ENCODE assay signal across 24 mouse cellular contexts in the genomic region with DNA sequence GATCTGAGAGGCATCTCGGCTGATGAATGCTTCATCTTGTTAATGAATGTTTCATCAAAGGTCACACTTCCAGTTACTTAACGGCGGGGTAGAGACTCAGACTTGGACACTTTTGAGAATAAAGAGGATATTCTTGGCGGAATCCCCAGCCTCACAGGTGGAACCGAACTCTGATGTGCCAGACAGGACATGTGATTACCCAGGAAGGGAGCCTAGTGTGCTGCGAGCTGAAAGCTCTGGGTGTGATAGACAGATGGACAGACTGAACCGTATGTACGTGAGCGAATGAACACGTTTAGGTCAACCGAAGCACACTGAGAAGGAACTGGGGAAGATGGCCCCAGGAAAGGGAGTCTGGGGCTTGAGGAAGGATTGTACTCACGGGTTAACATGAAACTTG.
DNase-seq lines count a peak whose midpoint lies in the region; ATAC-seq and TF ChIP-seq lines count a peak whose summit lies in the region.
"Had no signal": no experiment of that assay in that cellular context is flagged by ENCODE, and none has a peak within 500 bp of the region (broad histone marks: within the 10 kb centered on the region; RNA-seq: fewer than 3 reads in every experiment).

No protein-coding gene starts in this region.

- TF ChIP-seq CTCF in brain, embryonic 14.5 days (IDR thresholded peaks at IDR 0.05; ENCODE audit: borderline replicate concordance, extremely low read depth, insufficient read depth, insufficient read length), result no peak

- no peak for TF ChIP-seq POLR2A in brain, embryonic 14.5 days (IDR thresholded peaks at IDR 0.05; ENCODE audit: borderline replicate concordance, extremely low read depth, insufficient read depth, insufficient read length, poor library complexity, severe bottlenecking)

- H3K27ac ChIP-seq in forebrain, embryonic 11.5 days (ENCODE audit: low read depth, low read length), result no peak overlapping the region
- no peak overlapping the region for H3K27ac ChIP-seq in forebrain, embryonic 10.5 days
- H3K27ac ChIP-seq in forebrain, embryonic 15.5 days (replicated peaks), result 0 out of 2 replicates have a peak overlapping the region, but pooled peaks have one; percentile 27
- H3K27ac ChIP-seq: heart, adult 2 months; heart, embryonic 10.5 days; heart, embryonic 13.5 days; hindbrain, embryonic 14.5 days; hindbrain, postnatal 0 days had no signal

- 89% methylated on average over 12 of the region's 12 CpGs for WGBS in forebrain, embryonic 11.5 days
- WGBS in forebrain, embryonic 10.5 days, result 91% methylated on average over 12 of the region's 12 CpGs
- 68% methylated on average over 12 of the region's 12 CpGs for WGBS in forebrain, embryonic 15.5 days

- H3K36me3 ChIP-seq in forebrain, embryonic 11.5 days (ENCODE audit: control insufficient read depth, insufficient read depth, low read length), result no peaks in the 10 kb centered on the region
- H3K36me3 ChIP-seq in forebrain, embryonic 10.5 days (replicated peaks), result no peaks in the 10 kb centered on the region
- no peaks in the 10 kb centered on the region for H3K36me3 ChIP-seq in forebrain, embryonic 15.5 days
- H3K36me3 ChIP-seq: embryonic facial prominence, embryonic 15.5 days; heart, embryonic 10.5 days; heart, embryonic 13.5 days had no signal

- peak; percentile 59 to 63 for DNase-seq in cerebellum, postnatal 14 days
- no peak for DNase-seq in cerebellum, adult 8-10 months
- DNase-seq in forebrain, embryonic 11.5 days (ENCODE audit: low spot score), result peak; percentile 21
- no peak for DNase-seq in forebrain, embryonic 10.5 days (ENCODE audit: extremely low spot score, low spot score)
- peak; percentile 65 for DNase-seq in brain, embryonic 14.5 days (ENCODE audit: low read depth)
- DNase-seq in spleen, postnatal 14 days (ENCODE audit: low spot score in 2 of 2), result no peak
- DNase-seq: adrenal gland, adult 2 months; adrenal gland, postnatal 14 days; gastrocnemius, postnatal 10 days; gastrocnemius, postnatal 36 days; heart, adult 2 months; heart, postnatal 14 days; heart, postnatal 4 days; kidney, adult 18-20 months; kidney, adult 9 months had no signal

- H3K9me3 ChIP-seq in forebrain, embryonic 11.5 days (ENCODE audit: control insufficient read depth, low read length), result no peaks in the 10 kb centered on the region
- H3K9me3 ChIP-seq in forebrain, embryonic 10.5 days, result no peaks in the 10 kb centered on the region
- no peaks in the 10 kb centered on the region for H3K9me3 ChIP-seq in forebrain, embryonic 15.5 days
- H3K9me3 ChIP-seq: embryonic facial prominence, embryonic 15.5 days; heart, embryonic 10.5 days; heart, embryonic 13.5 days had no signal

- H3K9ac ChIP-seq in forebrain, embryonic 11.5 days (ENCODE audit: low read length), result no peak overlapping the region
- H3K9ac ChIP-seq in forebrain, embryonic 15.5 days (replicated peaks), result no peak overlapping the region
- H3K9ac ChIP-seq: embryonic facial prominence, embryonic 15.5 days; heart, embryonic 13.5 days; hindbrain, embryonic 14.5 days had no signal

- no peak overlapping the region for H3K4me2 ChIP-seq in forebrain, embryonic 11.5 days (ENCODE audit: low read depth, low read length, severe bottlenecking)
- H3K4me2 ChIP-seq in forebrain, embryonic 15.5 days (replicated peaks), result no peak overlapping the region
- H3K4me2 ChIP-seq: embryonic facial prominence, embryonic 15.5 days; heart, embryonic 13.5 days; hindbrain, embryonic 14.5 days had no signal

- H3K4me3 ChIP-seq in forebrain, embryonic 11.5 days (ENCODE audit: low read depth, low read length), result no peak overlapping the region
- H3K4me3 ChIP-seq in forebrain, embryonic 10.5 days, result no peak overlapping the region
- no peak overlapping the region for H3K4me3 ChIP-seq in forebrain, embryonic 15.5 days
- H3K4me3 ChIP-seq: embryonic facial prominence, embryonic 15.5 days; heart, adult 2 months; heart, embryonic 10.5 days; heart, embryonic 13.5 days had no signal

- ATAC-seq in forebrain, embryonic 11.5 days (replicated peaks; ENCODE audit: low FRiP score), result no peak
- peak; percentile 59; the same call in 1 of the 2 replicates for ATAC-seq in forebrain, embryonic 15.5 days (replicated peaks)
- ATAC-seq: CD4-positive, CD25-positive, alpha-beta regulatory T cell, adult 4 months; hindbrain, postnatal 0 days; inflammation-experienced regulatory T-cells, adult 6 months; intestine, embryonic 16.5 days had no signal

- no peaks in the 10 kb centered on the region for H3K27me3 ChIP-seq in forebrain, embryonic 11.5 days (ENCODE audit: control insufficient read depth, insufficient read depth, low read length)
- no peaks in the 10 kb centered on the region for H3K27me3 ChIP-seq in forebrain, embryonic 10.5 days (ENCODE audit: poor library complexity, severe bottlenecking)
- H3K27me3 ChIP-seq in forebrain, embryonic 15.5 days, result no peaks in the 10 kb centered on the region
- H3K27me3 ChIP-seq: embryonic facial prominence, embryonic 15.5 days; heart, embryonic 13.5 days had no signal

- no peaks in the 10 kb centered on the region for H3K4me1 ChIP-seq in forebrain, embryonic 11.5 days (replicated peaks; ENCODE audit: control insufficient read depth, insufficient read depth, low read length)
- H3K4me1 ChIP-seq in forebrain, embryonic 10.5 days, result 0 out of 2 replicates have a peak, but pooled peaks cover 6% of the 10 kb centered on the region
- H3K4me1 ChIP-seq in forebrain, embryonic 15.5 days, result peaks cover 9% of the 10 kb centered on the region
- H3K4me1 ChIP-seq: heart, embryonic 10.5 days; heart, embryonic 13.5 days had no signal

Comparison
In these comparisons a context has a peak if more than half of its experiments do, and no peak if none do; other contexts are left out.
1. DNase-seq: peak in cerebellum, postnatal 14 days (2 of 2), forebrain, embryonic 11.5 days (single experiment) and brain, embryonic 14.5 days (single experiment); none in cerebellum, adult 8-10 months (single experiment), forebrain, embryonic 10.5 days (single experiment) and spleen, postnatal 14 days (0 of 2).